Mouse (Mus musculus) intestine, embryonic 16.5 days (tissue): Measurements from ENCODE around the gene Lrg1. TPM values are rescaled to one million over a fixed set of nuclear protein-coding genes. Genes with fewer than 3 reads are reported as not detected.

Experiments
- ATAC-seq: fragments of 200-750 bp; cut with Nextera tagmentation; 2 replicates; pipeline ENCODE4 v1.8.0; 2017; ENCODE audit warnings: moderate TSS enrichment, moderate library complexity
- H3K27ac ChIP-seq: fragments of 300-500 bp; sonication (generic); 2 replicates; pipeline ENCODE4 v1.5.1; 2014; ENCODE audit warnings: mild to moderate bottlenecking, low read length
- H3K27me3 ChIP-seq: fragments of 300-500 bp; sonication (generic); replicated peaks from 2 replicates; pipeline ENCODE4 v1.6.1; 2014; ENCODE audit warnings: low read length, control low read depth, mixed read lengths; ENCODE audit not compliant: control insufficient read depth, insufficient read depth
- H3K36me3 ChIP-seq: fragments of 300-500 bp; sonication (generic); 2 replicates; pipeline ENCODE4 v1.6.1; 2014; ENCODE audit warnings: low read length, control low read depth; ENCODE audit not compliant: control insufficient read depth, insufficient read depth
- H3K4me1 ChIP-seq: fragments of 300-500 bp; sonication (generic); 2 replicates; pipeline ENCODE4 v1.6.1; 2014; ENCODE audit warnings: low read length, control low read depth, mixed read lengths; ENCODE audit not compliant: control insufficient read depth, insufficient read depth
- H3K4me2 ChIP-seq: fragments of 300-500 bp; sonication (generic); 2 replicates; pipeline ENCODE4 v1.6.1; 2014; ENCODE audit warnings: low read depth, low read length, control low read depth
- H3K4me3 ChIP-seq: fragments of 300-500 bp; sonication (generic); 2 replicates; pipeline ENCODE4 v1.5.1; 2014; ENCODE audit warnings: mild to moderate bottlenecking, low read length
- H3K9ac ChIP-seq: fragments of 300-500 bp; sonication (generic); 2 replicates; pipeline ENCODE4 v1.6.1; 2014; ENCODE audit warnings: low read depth, low read length
- H3K9me3 ChIP-seq: fragments of 300-500 bp; sonication (generic); 2 replicates; pipeline ENCODE4 v1.6.1; 2016; ENCODE audit warnings: low read length, control low read depth; ENCODE audit not compliant: control insufficient read depth
- WGBS: fragments of 180-500 bp; shearing (Covaris S2); extraction: QIAGEN DNeasy Blood & Tissue Kit; methylation state at CpG from one replicate; pipeline ENCODE4 v1.1.7; 2014; 5-methylcytosine and 5-hydroxymethylcytosine counted together
- polyA plus RNA-seq: library from polyadenylated mRNA; unstranded; fragments of >200 nt; fragmentation: Nextera tagmentation; extraction: Ambion mirVana; gene quantifications from 2 replicates; pipeline ENCODE4 v1.2.1, GENCODE M21; 2015

Lrg1 gene
- polyA plus RNA-seq, 1 experiment from 2014 or later, result 0.57 TPM

- H3K27me3 ChIP-seq, result peaks cover 29% of the 10 kb centered on the region
- WGBS, result 29% methylated on average over 9 of the region's 9 CpGs
- no peaks in the 10 kb centered on the region for H3K36me3 ChIP-seq
- no peak overlapping the region for H3K27ac ChIP-seq
- peak; percentile 89 for ATAC-seq
- no peaks in the 10 kb centered on the region for H3K9me3 ChIP-seq
- no peak overlapping the region for H3K4me3 ChIP-seq
- H3K4me1 ChIP-seq, result peaks cover 12% of the 10 kb centered on the region
- H3K9ac ChIP-seq, result no peak overlapping the region
- no peak overlapping the region for H3K4me2 ChIP-seq
These were observed 31.8 kb upstream of the Lrg1 start for GRCm38 (mm10) chr17:56153643-56154042.

GRCm38 (mm10) chr17:56149897-56150296, 28.1 kb upstream of the Lrg1 start:
- WGBS, result 33% methylated on average over 2 of the region's 2 CpGs
- no peaks in the 10 kb centered on the region for H3K9me3 ChIP-seq
- H3K4me3 ChIP-seq, result no peak overlapping the region
- no peak for ATAC-seq
- no peak overlapping the region for H3K4me2 ChIP-seq
- peaks cover 15% of the 10 kb centered on the region for H3K4me1 ChIP-seq
- H3K27ac ChIP-seq, result no peak overlapping the region
- peaks cover 41% of the 10 kb centered on the region for H3K27me3 ChIP-seq
- H3K36me3 ChIP-seq, result no peaks in the 10 kb centered on the region
- no peak overlapping the region for H3K9ac ChIP-seq

GRCm38 (mm10) chr17:56148790-56149618, 27.2 kb upstream of the Lrg1 start:
- H3K9me3 ChIP-seq, result no peaks in the 10 kb centered on the region
- H3K4me1 ChIP-seq, result peaks cover 13% of the 10 kb centered on the region
- H3K27me3 ChIP-seq, result peaks cover 47% of the 10 kb centered on the region
- peak overlapping the region; percentile 27; the same call in 1 of the 2 replicates for H3K9ac ChIP-seq
- H3K27ac ChIP-seq, result no peak overlapping the region
- H3K36me3 ChIP-seq, result no peaks in the 10 kb centered on the region
- no peak for ATAC-seq
- peak overlapping the region; percentile 19; the same call in 1 of the 2 replicates for H3K4me3 ChIP-seq
- H3K4me2 ChIP-seq, result peak overlapping the region; percentile 45
- WGBS, result 2% methylated on average over 30 of the region's 30 CpGs

- WGBS, result 17% methylated on average over 9 of the region's 9 CpGs
- no peak for ATAC-seq
- Histone ChIP-seq H3K27me3 (peaks cover 48% of the 10 kb centered on the region), H3K9ac (0 out of 2 replicates have a peak overlapping the region, but pooled peaks have one; percentile 27), H3K4me1 (peaks cover 7% of the 10 kb centered on the region), H3K36me3 (no peaks in the 10 kb centered on the region), H3K9me3 (no peaks in the 10 kb centered on the region), H3K4me2 (peak overlapping the region; percentile 45), H3K4me3 (no peak overlapping the region), H3K27ac (no peak overlapping the region)
These were observed 26.5 kb upstream of the Lrg1 start for GRCm38 (mm10) chr17:56148280-56148679.

GRCm38 (mm10) chr17:56147420-56147819, 25.6 kb upstream of the Lrg1 start:
- 54% methylated on average over 12 of the region's 12 CpGs for WGBS
- Histone ChIP-seq H3K4me3 (no peak overlapping the region), H3K9ac (no peak overlapping the region), H3K36me3 (no peaks in the 10 kb centered on the region), H3K9me3 (no peaks in the 10 kb centered on the region), H3K27ac (no peak overlapping the region), H3K4me1 (peaks cover 7% of the 10 kb centered on the region), H3K4me2 (no peak overlapping the region), H3K27me3 (peaks cover 46% of the 10 kb centered on the region)
- ATAC-seq, result no peak

- Histone ChIP-seq H3K4me1 (peaks cover 16% of the 10 kb centered on the region), H3K36me3 (no peaks in the 10 kb centered on the region), H3K9me3 (no peaks in the 10 kb centered on the region), H3K4me2 (no peak overlapping the region), H3K27me3 (peaks cover 58% of the 10 kb centered on the region), H3K9ac (no peak overlapping the region), H3K27ac (no peak overlapping the region), H3K4me3 (no peak overlapping the region)
- 19% methylated on average over 9 of the region's 9 CpGs for WGBS
- no peak for ATAC-seq
These were observed 24.3 kb upstream of the Lrg1 start for GRCm38 (mm10) chr17:56146131-56146530.

- Histone ChIP-seq H3K9me3 (no peaks in the 10 kb centered on the region), H3K9ac (no peak overlapping the region), H3K4me1 (peaks cover 22% of the 10 kb centered on the region), H3K27me3 (peaks cover 67% of the 10 kb centered on the region), H3K4me2 (no peak overlapping the region), H3K4me3 (no peak overlapping the region), H3K36me3 (no peaks in the 10 kb centered on the region), H3K27ac (no peak overlapping the region)
- WGBS, result 76% methylated on average over 9 of the region's 9 CpGs
- ATAC-seq, result no peak
These were observed 22.7 kb upstream of the Lrg1 start for GRCm38 (mm10) chr17:56144546-56144945.

- WGBS, result under 1% methylated on average over 45 of the region's 47 CpGs
- 0 out of 2 replicates have a peak, but pooled peaks have one; percentile 19 for ATAC-seq
- Histone ChIP-seq H3K9me3 (no peaks in the 10 kb centered on the region), H3K36me3 (no peaks in the 10 kb centered on the region), H3K4me1 (peaks cover 17% of the 10 kb centered on the region), H3K4me3 (peak overlapping the region; percentile 46), H3K27ac (no peak overlapping the region), H3K27me3 (peaks cover 68% of the 10 kb centered on the region), H3K9ac (peak overlapping the region; percentile 43), H3K4me2 (peak overlapping the region; percentile 74)
These were observed 20.2 kb upstream of the Lrg1 start for GRCm38 (mm10) chr17:56141702-56142605.
